Comparison of ENCODE assay signal across 17 mouse cellular contexts in genomic region chr15:78810146-78810545, GRCm38 (mm10). TPM values are rescaled to one million over a fixed set of nuclear protein-coding genes. Genes with fewer than 3 reads are reported as not detected.
DNase-seq lines count a peak whose midpoint lies in the region; ATAC-seq lines count a peak whose summit lies in the region.
"Had no signal": no experiment of that assay in that cellular context is flagged by ENCODE, and none has a peak within 500 bp of the region (broad histone marks: within the 10 kb centered on the region; RNA-seq: fewer than 3 reads in every experiment).

No protein-coding gene starts in this region.

- H3K4me1 ChIP-seq in neural tube, embryonic 11.5 days (ENCODE audit: control insufficient read depth, insufficient read depth, low read length), result no peaks in the 10 kb centered on the region
- no peaks in the 10 kb centered on the region for H3K4me1 ChIP-seq in neural tube, embryonic 15.5 days

- H3K4me2 ChIP-seq in neural tube, embryonic 11.5 days (ENCODE audit: low read depth), result no peak overlapping the region
- no peak overlapping the region for H3K4me2 ChIP-seq in neural tube, embryonic 15.5 days
- H3K4me2 ChIP-seq: heart, embryonic 11.5 days; lung, embryonic 15.5 days; midbrain, embryonic 11.5 days had no signal

- intact Hi-C loops in heart, postnatal 25 days (cut with DNase I), result loop anchor here (5.0 kb wide), 1 partner anchor 42 kb away; no protein-coding TSS in a partner anchor

- no peaks in the 10 kb centered on the region for H3K9me3 ChIP-seq in neural tube, embryonic 11.5 days (ENCODE audit: control insufficient read depth, low read length)
- no peaks in the 10 kb centered on the region for H3K9me3 ChIP-seq in neural tube, embryonic 15.5 days (replicated peaks)
- H3K9me3 ChIP-seq: hindbrain, embryonic 10.5 days; lung, embryonic 15.5 days had no signal

- no peak for ATAC-seq in neural tube, embryonic 11.5 days (ENCODE audit: insufficient read depth, low FRiP score, low TSS enrichment)
- no peak for ATAC-seq in neural tube, embryonic 15.5 days (ENCODE audit: low FRiP score)
- ATAC-seq in megakaryocyte progenitor cell, adult 5-6 weeks (replicated peaks; ENCODE audit: poor library complexity), result peak; percentile 68

- peak; percentile 92 for DNase-seq in heart, adult 11 months
- no peak for DNase-seq in heart, postnatal 25 days (ENCODE audit: low spot score)
- peak; percentile 5 for DNase-seq in neural tube, embryonic 11.5 days (ENCODE audit: low spot score)
- DNase-seq in cerebellum, adult 9-11 months, result no peak
- DNase-seq in Muller cell, postnatal 12 days (ENCODE audit: inconsistent ontology term), result no peak
- DNase-seq: adrenal gland, adult 8-10 months; cerebellum, postnatal 10 days; gastrocnemius, postnatal 10 days; right cerebral cortex, postnatal 14 days had no signal

- H3K27ac ChIP-seq in neural tube, embryonic 11.5 days (ENCODE audit: low read depth, low read length), result no peak overlapping the region
- H3K27ac ChIP-seq in neural tube, embryonic 15.5 days (replicated peaks), result no peak overlapping the region
- H3K27ac ChIP-seq: hindbrain, embryonic 10.5 days; layer of hippocampus, adult 2 months; lung, embryonic 15.5 days had no signal

- WGBS in neural tube, embryonic 11.5 days, result 90% methylated on average over 9 of the region's 9 CpGs
- WGBS in neural tube, embryonic 15.5 days, result 68% methylated on average over 9 of the region's 9 CpGs

- H3K27me3 ChIP-seq in neural tube, embryonic 11.5 days (ENCODE audit: control insufficient read depth, insufficient read depth, low read length), result no peaks in the 10 kb centered on the region
- 0 out of 2 replicates have a peak, but pooled peaks cover 3% of the 10 kb centered on the region for H3K27me3 ChIP-seq in neural tube, embryonic 15.5 days (replicated peaks)
- H3K27me3 ChIP-seq: lung, embryonic 15.5 days had no signal

- no peak overlapping the region for H3K4me3 ChIP-seq in neural tube, embryonic 11.5 days (ENCODE audit: low read depth, low read length)
- H3K4me3 ChIP-seq in neural tube, embryonic 15.5 days (replicated peaks), result no peak overlapping the region
- H3K4me3 ChIP-seq: hindbrain, embryonic 10.5 days; layer of hippocampus, adult 2 months; lung, embryonic 15.5 days; myocyte had no signal

- no peaks in the 10 kb centered on the region for H3K36me3 ChIP-seq in neural tube, embryonic 11.5 days (ENCODE audit: control insufficient read depth, insufficient read depth, low read length)
- no peaks in the 10 kb centered on the region for H3K36me3 ChIP-seq in neural tube, embryonic 15.5 days
- H3K36me3 ChIP-seq: hindbrain, embryonic 10.5 days; lung, embryonic 15.5 days had no signal

- no peak overlapping the region for H3K9ac ChIP-seq in neural tube, embryonic 11.5 days (ENCODE audit: low read length)
- no peak overlapping the region for H3K9ac ChIP-seq in neural tube, embryonic 15.5 days (replicated peaks)
- H3K9ac ChIP-seq: lung, embryonic 15.5 days had no signal

RNA-seq across cellular contexts. Expression of gene Card10, which starts 7.3 kb away (rescaled TPM):
- total RNA-seq in heart, postnatal 25 days (2021), result 10 to 100 TPM; 14.8 to 18.3 TPM
- 3.3 and 3.7 TPM in 2 replicates for polyA plus RNA-seq in neural tube, embryonic 11.5 days (2014; fragmentation: Nextera tagmentation; extraction: Ambion mirVana)
- 1.9 and 3.7 TPM in 2 replicates for polyA plus RNA-seq in neural tube, embryonic 15.5 days (2015; fragmentation: Nextera tagmentation; extraction: Ambion mirVana)
- total RNA-seq in megakaryocyte progenitor cell, adult 5-6 weeks (2015), result 0.20 and 0.78 TPM in 2 replicates
- 0.12 and 0.14 TPM in 2 replicates for total RNA-seq in megakaryocyte progenitor cell, adult 5-6 weeks (2017)

RNA-seq across cellular contexts. Expression of gene Cdc42ep1, which starts 32.3 kb away (rescaled TPM):
- total RNA-seq in heart, postnatal 25 days (2021), result 10 to 100 TPM; 34.1 to 41.0 TPM
- polyA plus RNA-seq in neural tube, embryonic 11.5 days (2014; fragmentation: Nextera tagmentation; extraction: Ambion mirVana), result 14.0 and 15.1 TPM in 2 replicates
- polyA plus RNA-seq in neural tube, embryonic 15.5 days (2015; fragmentation: Nextera tagmentation; extraction: Ambion mirVana), result 12.0 and 16.2 TPM in 2 replicates
- total RNA-seq in megakaryocyte progenitor cell, adult 5-6 weeks (2015), result not detected in 2 replicates
- total RNA-seq in megakaryocyte progenitor cell, adult 5-6 weeks (2017), result not detected in 2 replicates

RNA-seq across cellular contexts. Expression of gene Mfng, which starts 36.9 kb away (rescaled TPM):
- 10 to 100 TPM; 11.6 to 13.2 TPM for total RNA-seq in heart, postnatal 25 days (2021)
- 34.1 and 34.9 TPM in 2 replicates for polyA plus RNA-seq in neural tube, embryonic 11.5 days (2014; fragmentation: Nextera tagmentation; extraction: Ambion mirVana)
- 14.5 and 22.6 TPM in 2 replicates for polyA plus RNA-seq in neural tube, embryonic 15.5 days (2015; fragmentation: Nextera tagmentation; extraction: Ambion mirVana)
- 13.3 and 13.6 TPM in 2 replicates for total RNA-seq in megakaryocyte progenitor cell, adult 5-6 weeks (2015)
- total RNA-seq in megakaryocyte progenitor cell, adult 5-6 weeks (2017), result 10.0 and 10.5 TPM in 2 replicates

RNA-seq across cellular contexts. Expression of gene Lgals2, which starts 45.2 kb away (rescaled TPM):
- under 1 TPM; 0.62 to 0.64 TPM for total RNA-seq in heart, postnatal 25 days (2021)
- not detected in 2 replicates for polyA plus RNA-seq in neural tube, embryonic 11.5 days (2014; fragmentation: Nextera tagmentation; extraction: Ambion mirVana)
- polyA plus RNA-seq in neural tube, embryonic 15.5 days (2015; fragmentation: Nextera tagmentation; extraction: Ambion mirVana), result 26.1 TPM in 1 of 2 replicates, not detected in the other
- not detected in 2 replicates for total RNA-seq in megakaryocyte progenitor cell, adult 5-6 weeks (2015)
- not detected in 2 replicates for total RNA-seq in megakaryocyte progenitor cell, adult 5-6 weeks (2017)
- total RNA-seq: adrenal gland, adult 8-10 months; gastrocnemius, postnatal 10 days; layer of hippocampus, adult 2 months had no signal
- polyA plus RNA-seq: hindbrain, embryonic 10.5 days; midbrain, embryonic 11.5 days had no signal

Comparison
In these comparisons a context has a peak if more than half of its experiments do, and no peak if none do; other contexts are left out.
1. DNase-seq: peak in heart, adult 11 months (single experiment) and neural tube, embryonic 11.5 days (single experiment); none in heart, postnatal 25 days (single experiment), cerebellum, adult 9-11 months (single experiment) and Muller cell, postnatal 12 days (single experiment).
2. RNA of gene Card10, which starts 7.3 kb away (total RNA-seq): 14.8 to 18.3 TPM in heart, postnatal 25 days; 0.12 to 0.78 TPM in megakaryocyte progenitor cell, adult 5-6 weeks; every median in the first group is over 4 times any median in the second.
3. RNA of gene Cdc42ep1, which starts 32.3 kb away (total RNA-seq): 34.1 to 41.0 TPM in heart, postnatal 25 days; not detected in megakaryocyte progenitor cell, adult 5-6 weeks; every median in the first group is over 10 times any median in the second.